Mouse (Mus musculus): ENCODE results near the gene P2rx3. TPM values are rescaled to one million over a fixed set of nuclear protein-coding genes. Genes with fewer than 3 reads are reported as not detected.
A peak's percentile ranks its signal among the peaks of the same experiment; 100 is the strongest.

Gene P2rx3
- polyA plus RNA-seq, 1 experiment from 2014 or later: 0.55 TPM

DNA sequence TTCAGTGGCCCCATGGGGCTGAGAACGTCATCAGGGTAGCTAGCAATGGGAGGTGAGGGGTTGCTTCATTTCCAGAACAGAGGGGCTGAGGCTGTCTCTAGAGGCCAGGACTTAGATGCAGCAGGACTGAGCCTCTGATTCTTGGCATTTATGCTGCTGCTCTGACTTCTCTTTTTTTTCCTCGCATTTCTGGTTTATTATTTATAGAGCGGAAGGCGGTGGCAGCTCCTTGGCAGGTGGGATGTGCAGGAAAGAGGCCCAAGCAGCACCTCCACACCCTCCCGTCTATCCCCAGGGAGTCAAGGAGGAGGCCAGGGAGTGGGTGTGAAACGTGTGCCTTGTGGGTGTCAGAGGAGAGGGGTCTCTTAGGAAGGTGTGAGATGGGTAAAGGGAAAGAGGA, 6.3 kb downstream of the P2rx3 start:
- H3K4me1 ChIP-seq (ENCODE audit: control insufficient read depth, low read depth, low read length): peaks cover under 1% of the 10 kb centered on the region; the same call in 1 of the 2 replicates
- H3K4me2 ChIP-seq (ENCODE audit: low read depth, low read length): no peak overlapping the region
- 41% methylated on average over 6 of the region's 6 CpGs for WGBS (ENCODE audit: insufficient replicate concordance)
- H3K36me3 ChIP-seq (ENCODE audit: control insufficient read depth, insufficient read depth): no peaks in the 10 kb centered on the region
- no peak for ATAC-seq (ENCODE audit: low read depth)
- peaks cover 17% of the 10 kb centered on the region for H3K27me3 ChIP-seq (ENCODE audit: control insufficient read depth, insufficient read depth, low read depth, low read length)
- H3K9ac ChIP-seq (ENCODE audit: low read depth, low read length): no peak overlapping the region
- H3K27ac ChIP-seq (ENCODE audit: low read length): no peak overlapping the region
- no peak overlapping the region for H3K4me3 ChIP-seq (ENCODE audit: low read depth, low read length)
- no peaks in the 10 kb centered on the region for H3K9me3 ChIP-seq (replicated peaks; ENCODE audit: control insufficient read depth, low read length)

GRCm38 (mm10) chr2:85029897-85030296, 7.4 kb downstream of the P2rx3 start:
- Histone ChIP-seq H3K4me1 (ENCODE audit: control insufficient read depth, low read depth, low read length) (no peaks in the 10 kb centered on the region), H3K27me3 (ENCODE audit: control insufficient read depth, insufficient read depth, low read depth, low read length) (peaks cover 14% of the 10 kb centered on the region), H3K9ac (ENCODE audit: low read depth, low read length) (no peak overlapping the region), H3K4me2 (ENCODE audit: low read depth, low read length) (no peak overlapping the region), H3K27ac (ENCODE audit: low read length) (no peak overlapping the region), H3K36me3 (ENCODE audit: control insufficient read depth, insufficient read depth) (no peaks in the 10 kb centered on the region), H3K4me3 (ENCODE audit: low read depth, low read length) (no peak overlapping the region), H3K9me3 (replicated peaks; ENCODE audit: control insufficient read depth, low read length) (no peaks in the 10 kb centered on the region)
- WGBS (ENCODE audit: insufficient replicate concordance): 43% methylated on average over 6 of the region's 6 CpGs
- no peak for ATAC-seq (ENCODE audit: low read depth)

DNA sequence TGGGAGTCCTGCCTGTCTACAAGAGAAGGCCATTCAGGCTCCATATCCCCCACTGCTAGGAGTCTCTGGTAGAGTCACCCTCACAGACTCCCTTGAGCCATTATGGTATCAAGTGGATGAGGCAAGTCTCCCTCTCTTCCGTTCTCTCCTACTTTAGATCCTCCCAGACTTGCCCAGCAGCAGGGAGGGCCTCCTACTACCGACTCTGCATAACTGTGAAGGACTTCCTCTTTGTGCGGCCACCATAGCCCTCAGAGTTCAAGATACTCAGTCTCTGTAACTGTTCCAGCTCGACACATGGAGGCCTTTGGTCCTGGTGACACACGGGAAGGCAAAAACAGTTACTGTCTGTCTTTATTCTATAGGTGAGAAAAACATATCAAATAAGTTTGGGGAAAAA, 10.0 kb downstream of the P2rx3 start:
- peak; percentile 22; the same call in 1 of the 2 replicates for ATAC-seq (ENCODE audit: low read depth)
- Histone ChIP-seq H3K4me1 (ENCODE audit: control insufficient read depth, low read depth, low read length) (no peaks in the 10 kb centered on the region), H3K36me3 (ENCODE audit: control insufficient read depth, insufficient read depth) (no peaks in the 10 kb centered on the region), H3K27ac (ENCODE audit: low read length) (no peak overlapping the region), H3K9ac (ENCODE audit: low read depth, low read length) (no peak overlapping the region), H3K4me3 (ENCODE audit: low read depth, low read length) (no peak overlapping the region), H3K9me3 (replicated peaks; ENCODE audit: control insufficient read depth, low read length) (no peaks in the 10 kb centered on the region), H3K27me3 (ENCODE audit: control insufficient read depth, insufficient read depth, low read depth, low read length) (no peaks in the 10 kb centered on the region; the same call in none of the 2 replicates), H3K4me2 (ENCODE audit: low read depth, low read length) (no peak overlapping the region)
- 24% methylated on average over 5 of the region's 5 CpGs for WGBS (ENCODE audit: insufficient replicate concordance)

GRCm38 (mm10) chr2:85026178-85026577, 11.1 kb downstream of the P2rx3 start:
- no peak overlapping the region for H3K4me3 ChIP-seq (ENCODE audit: low read depth, low read length)
- H3K27ac ChIP-seq (ENCODE audit: low read length): no peak overlapping the region
- H3K36me3 ChIP-seq (ENCODE audit: control insufficient read depth, insufficient read depth): no peaks in the 10 kb centered on the region
- no peaks in the 10 kb centered on the region for H3K9me3 ChIP-seq (replicated peaks; ENCODE audit: control insufficient read depth, low read length)
- no peaks in the 10 kb centered on the region for H3K4me1 ChIP-seq (ENCODE audit: control insufficient read depth, low read depth, low read length)
- H3K27me3 ChIP-seq (ENCODE audit: control insufficient read depth, insufficient read depth, low read depth, low read length): no peaks in the 10 kb centered on the region; the same call in none of the 2 replicates
- WGBS (ENCODE audit: insufficient replicate concordance): 64% methylated on average over 3 of the region's 3 CpGs
- H3K9ac ChIP-seq (ENCODE audit: low read depth, low read length): no peak overlapping the region
- ATAC-seq (ENCODE audit: low read depth): no peak
- H3K4me2 ChIP-seq (ENCODE audit: low read depth, low read length): no peak overlapping the region

DNA sequence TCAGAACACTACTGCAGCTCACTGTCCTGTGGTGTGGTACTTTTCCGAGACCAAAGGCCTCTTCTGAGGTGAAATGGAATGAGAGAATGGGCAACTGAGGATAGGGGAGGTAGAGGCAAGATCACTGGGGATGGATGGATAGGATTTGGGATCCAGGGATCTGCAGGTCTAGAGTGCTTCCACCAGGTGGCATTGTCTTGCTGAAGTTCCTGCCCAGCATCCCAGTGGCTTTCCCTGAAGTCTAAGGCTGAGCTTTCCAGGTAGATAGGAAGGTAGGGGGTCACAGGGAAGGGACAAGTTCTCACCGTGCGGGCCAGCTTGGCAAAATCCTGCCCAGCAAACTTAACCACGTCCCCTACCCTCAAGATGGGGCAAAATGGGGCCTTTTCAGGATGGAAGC, 15.2 kb downstream of the P2rx3 start:
- no peak for ATAC-seq (ENCODE audit: low read depth)
- H3K9ac ChIP-seq (ENCODE audit: low read depth, low read length): no peak overlapping the region
- H3K27me3 ChIP-seq (ENCODE audit: control insufficient read depth, insufficient read depth, low read depth, low read length): no peaks in the 10 kb centered on the region
- H3K4me3 ChIP-seq (ENCODE audit: low read depth, low read length): no peak overlapping the region
- H3K4me1 ChIP-seq (ENCODE audit: control insufficient read depth, low read depth, low read length): no peaks in the 10 kb centered on the region
- H3K9me3 ChIP-seq (replicated peaks; ENCODE audit: control insufficient read depth, low read length): no peaks in the 10 kb centered on the region
- no peaks in the 10 kb centered on the region for H3K36me3 ChIP-seq (ENCODE audit: control insufficient read depth, insufficient read depth)
- H3K4me2 ChIP-seq (ENCODE audit: low read depth, low read length): no peak overlapping the region
- 31% methylated on average over 4 of the region's 4 CpGs for WGBS (ENCODE audit: insufficient replicate concordance)
- no peak overlapping the region for H3K27ac ChIP-seq (ENCODE audit: low read length)

GRCm38 (mm10) chr2:85014588-85014982, 22.7 kb downstream of the P2rx3 start:
- H3K27ac ChIP-seq (ENCODE audit: low read length): no peak overlapping the region
- H3K4me3 ChIP-seq (ENCODE audit: low read depth, low read length): no peak overlapping the region
- H3K4me2 ChIP-seq (ENCODE audit: low read depth, low read length): no peak overlapping the region
- H3K9me3 ChIP-seq (replicated peaks; ENCODE audit: control insufficient read depth, low read length): no peaks in the 10 kb centered on the region
- no peaks in the 10 kb centered on the region for H3K27me3 ChIP-seq (ENCODE audit: control insufficient read depth, insufficient read depth, low read depth, low read length)
- H3K9ac ChIP-seq (ENCODE audit: low read depth, low read length): no peak overlapping the region
- WGBS (ENCODE audit: insufficient replicate concordance): 52% methylated on average over 3 of the region's 3 CpGs
- H3K4me1 ChIP-seq (ENCODE audit: control insufficient read depth, low read depth, low read length): peaks cover 47% of the 10 kb centered on the region
- no peak for ATAC-seq (ENCODE audit: low read depth)
- H3K36me3 ChIP-seq (ENCODE audit: control insufficient read depth, insufficient read depth): no peaks in the 10 kb centered on the region

DNA sequence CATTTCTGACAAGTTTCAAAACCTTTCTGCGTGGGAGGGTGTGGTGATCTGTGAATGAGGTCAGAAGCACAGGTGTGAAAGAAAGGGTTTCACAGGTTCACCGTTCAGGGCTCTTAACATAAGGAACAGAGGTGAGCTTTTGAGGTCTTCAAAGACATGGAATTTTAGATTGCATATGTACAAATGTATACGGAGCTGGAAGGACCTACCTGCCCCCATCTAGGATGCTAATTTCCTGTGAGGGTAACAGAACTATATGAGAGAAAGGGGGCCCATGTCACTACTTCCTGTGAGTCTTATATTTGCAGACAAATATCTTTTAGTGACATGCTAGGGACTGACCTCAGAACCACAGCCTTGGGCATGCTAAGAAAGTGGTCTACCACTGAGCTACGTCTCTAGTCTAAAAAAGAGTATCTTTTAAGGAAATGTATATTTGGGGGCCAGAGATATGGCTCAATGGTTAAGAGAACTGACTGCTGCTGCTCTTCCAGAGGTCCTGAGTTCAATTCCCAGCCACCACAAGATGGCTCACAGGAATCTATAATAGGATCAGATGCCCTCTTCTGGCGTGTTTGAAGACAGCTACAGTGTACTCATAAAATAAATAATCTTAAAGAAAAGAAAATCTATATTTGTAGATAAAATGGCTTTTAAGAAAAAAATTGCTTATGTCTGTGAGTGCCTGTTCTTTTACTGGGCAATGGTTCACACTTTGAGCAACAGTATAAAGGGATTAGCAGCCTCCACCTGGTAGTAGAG, 23.3 kb downstream of the P2rx3 start:
- H3K9ac ChIP-seq (ENCODE audit: low read depth, low read length): no peak overlapping the region

GRCm38 (mm10) chr2:85012679-85013078, 24.6 kb downstream of the P2rx3 start:
- peaks cover 52% of the 10 kb centered on the region for H3K4me1 ChIP-seq (ENCODE audit: control insufficient read depth, low read depth, low read length)
- 24% methylated on average over 14 of the region's 14 CpGs for WGBS (ENCODE audit: insufficient replicate concordance)
- H3K27me3 ChIP-seq (ENCODE audit: control insufficient read depth, insufficient read depth, low read depth, low read length): no peaks in the 10 kb centered on the region
- H3K27ac ChIP-seq (ENCODE audit: low read length): peak overlapping the region; percentile 96
- no peaks in the 10 kb centered on the region for H3K9me3 ChIP-seq (replicated peaks; ENCODE audit: control insufficient read depth, low read length)
- no peaks in the 10 kb centered on the region for H3K36me3 ChIP-seq (ENCODE audit: control insufficient read depth, insufficient read depth)
- ATAC-seq (ENCODE audit: low read depth): peak; percentile 65
- H3K9ac ChIP-seq (ENCODE audit: low read depth, low read length): peak overlapping the region; percentile 65
- peak overlapping the region; percentile 49 for H3K4me3 ChIP-seq (ENCODE audit: low read depth, low read length)
- peak overlapping the region; percentile 69 for H3K4me2 ChIP-seq (ENCODE audit: low read depth, low read length)

More for the DNA sequence above, 23.3 kb downstream of the P2rx3 start:
- Histone ChIP-seq H3K4me2 (ENCODE audit: low read depth, low read length) (peak overlapping the region; percentile 69), H3K27ac (ENCODE audit: low read length) (peak overlapping the region; percentile 21; the same call in 1 of the 2 replicates), H3K9me3 (replicated peaks; ENCODE audit: control insufficient read depth, low read length) (no peaks in the 10 kb centered on the region), H3K4me1 (ENCODE audit: control insufficient read depth, low read depth, low read length) (peaks cover 52% of the 10 kb centered on the region), H3K27me3 (ENCODE audit: control insufficient read depth, insufficient read depth, low read depth, low read length) (no peaks in the 10 kb centered on the region), H3K36me3 (ENCODE audit: control insufficient read depth, insufficient read depth) (no peaks in the 10 kb centered on the region), H3K4me3 (ENCODE audit: low read depth, low read length) (no peak overlapping the region)
- ATAC-seq (ENCODE audit: low read depth): no peak
- WGBS (ENCODE audit: insufficient replicate concordance): 58% methylated on average over 5 of the region's 5 CpGs

- Histone ChIP-seq H3K4me1 (ENCODE audit: control insufficient read depth, low read depth, low read length) (peaks cover 52% of the 10 kb centered on the region), H3K27ac (ENCODE audit: low read length) (peak overlapping the region; percentile 96), H3K9me3 (replicated peaks; ENCODE audit: control insufficient read depth, low read length) (no peaks in the 10 kb centered on the region), H3K4me2 (ENCODE audit: low read depth, low read length) (peak overlapping the region; percentile 69), H3K9ac (ENCODE audit: low read depth, low read length) (peak overlapping the region; percentile 65), H3K4me3 (ENCODE audit: low read depth, low read length) (peak overlapping the region; percentile 49), H3K36me3 (ENCODE audit: control insufficient read depth, insufficient read depth) (no peaks in the 10 kb centered on the region), H3K27me3 (ENCODE audit: control insufficient read depth, insufficient read depth, low read depth, low read length) (no peaks in the 10 kb centered on the region)
- peak; percentile 99 for ATAC-seq (ENCODE audit: low read depth)
- 34% methylated on average over 9 of the region's 9 CpGs for WGBS (ENCODE audit: insufficient replicate concordance)
Measured at GRCm38 (mm10) chr2:85011906-85012604, 25.2 kb downstream of the P2rx3 start.
